Mouse (Mus musculus) adrenal gland, adult 18-20 months (tissue): ENCODE measurements at regions not wholly inside any gene's neighbourhood (a gene's known extent, or its start where the extent isn't known, plus 50 kb on each side); places are given as distances from the start of the nearest gene placed in this dataset.

Experiments used
- DNase-seq, 2 experiments: peaks; one replicate each; pipeline ENCODE4 v3.0.0; 2021 to 2022; ENCODE audit warnings: low spot score in 2 of 2

- DNase-seq = no peak
These were observed 217.9 kb downstream of the Nedd1 start for GRCm38 (mm10) chr10:92504271-92504670.

- DNase-seq = no peak
These were observed 238.6 kb downstream of the Nedd1 start for GRCm38 (mm10) chr10:92483592-92483991.

DNA sequence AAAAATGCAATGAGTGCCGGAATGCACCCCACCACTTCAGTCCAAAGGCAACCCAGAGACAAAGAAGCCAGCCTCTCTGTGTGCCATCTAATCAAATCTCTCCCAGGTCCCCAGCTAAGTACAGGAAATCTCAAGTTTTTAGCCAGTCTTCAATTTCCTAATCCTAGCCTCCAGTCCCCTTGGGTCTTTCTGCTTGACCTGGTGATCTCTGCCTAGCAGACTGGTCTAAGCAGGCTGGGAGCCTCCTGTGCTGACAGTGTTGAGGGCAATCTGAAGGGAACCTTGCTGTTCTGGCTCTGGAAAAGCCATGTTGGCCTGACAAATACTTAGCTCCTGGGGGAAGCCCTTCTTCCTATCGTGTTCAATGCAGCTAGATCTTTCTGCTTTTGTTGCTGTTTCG is 248.9 kb downstream of the Nedd1 start:
- DNase-seq = no peak

GRCm38 (mm10) chr10:92471111-92471510 is 251.1 kb downstream of the Nedd1 start:
- no peak for DNase-seq

DNA sequence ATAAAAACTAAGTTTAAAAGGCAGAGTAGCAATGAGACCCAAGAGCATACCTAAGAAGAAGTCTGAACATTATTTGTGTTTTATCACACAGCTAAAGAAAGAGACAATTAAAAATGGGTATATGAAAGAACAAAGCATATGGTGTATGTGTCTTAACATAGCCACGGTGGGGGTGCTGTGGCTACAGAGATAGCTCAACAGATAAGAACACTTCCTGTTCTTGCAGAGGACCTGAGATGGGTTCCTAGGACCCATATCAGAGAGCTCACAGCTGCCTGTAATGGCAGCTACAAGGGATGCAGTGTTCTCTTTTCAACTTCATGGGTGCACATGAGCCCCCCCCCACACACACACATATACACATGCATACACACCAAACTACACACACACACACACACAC is 267.0 kb downstream of the Nedd1 start:
- DNase-seq = no peak

GRCm38 (mm10) chr10:92453550-92453949 is 268.7 kb downstream of the Nedd1 start:
- no peak for DNase-seq

DNA sequence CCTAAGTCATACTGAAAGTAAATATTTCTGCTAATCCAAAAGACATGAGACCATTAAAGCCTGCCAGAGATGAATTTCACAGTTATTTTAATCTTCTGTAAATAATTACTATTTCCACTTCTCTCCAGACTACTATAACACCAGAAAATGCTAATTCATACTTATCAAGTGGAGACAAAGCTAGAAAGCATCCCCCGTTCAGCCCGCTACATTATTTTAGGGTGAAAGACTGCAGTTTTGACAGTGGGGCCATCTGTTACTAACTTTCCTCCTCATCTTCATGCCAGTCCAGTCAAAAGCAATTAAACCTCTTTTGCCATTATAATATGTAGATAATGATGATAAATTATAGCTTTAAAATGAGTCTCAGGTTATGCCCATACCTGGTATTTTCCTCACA is 276.3 kb downstream of the Nedd1 start:
- no peak for DNase-seq

DNA sequence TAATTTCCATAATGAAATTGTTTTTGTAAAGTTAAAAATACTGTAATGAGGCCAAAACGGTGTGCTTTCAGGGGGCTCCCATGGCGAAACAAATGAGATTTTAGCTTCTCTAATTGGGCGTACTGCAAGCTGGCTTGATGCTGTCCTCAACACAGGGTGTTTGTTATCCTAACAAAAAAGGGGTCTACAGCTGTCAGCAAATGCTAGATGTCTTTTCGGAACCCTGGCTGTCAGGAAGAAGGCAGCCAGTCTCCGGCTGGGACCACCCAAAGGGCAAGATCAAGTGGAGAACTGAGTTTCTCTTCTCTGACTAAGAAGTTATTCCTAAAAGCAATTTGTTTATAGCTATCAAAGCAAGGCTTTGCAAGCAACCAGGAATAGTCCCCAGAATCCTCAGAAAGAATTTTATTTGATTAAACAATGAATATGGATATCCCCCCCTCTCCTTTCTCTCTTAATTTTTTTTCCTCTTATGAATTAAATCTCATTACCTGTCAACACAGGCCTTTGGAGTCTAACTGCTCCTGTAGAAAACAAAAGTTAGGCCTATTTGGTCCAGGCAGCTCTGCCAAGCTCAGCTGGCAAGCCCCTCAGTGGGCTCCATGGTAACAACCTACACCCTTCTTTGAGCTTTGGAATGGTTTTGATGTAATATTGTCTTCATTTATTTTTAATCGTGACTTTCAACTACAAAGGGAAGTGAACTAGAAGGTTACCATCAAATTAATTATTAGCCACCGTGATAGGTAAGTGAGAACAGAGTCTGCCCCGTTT is 283.4 kb downstream of the Nedd1 start:
- DNase-seq = no peak

- no peak for DNase-seq
These were observed 293.0 kb downstream of the Nedd1 start for GRCm38 (mm10) chr10:92429256-92429655.

DNA sequence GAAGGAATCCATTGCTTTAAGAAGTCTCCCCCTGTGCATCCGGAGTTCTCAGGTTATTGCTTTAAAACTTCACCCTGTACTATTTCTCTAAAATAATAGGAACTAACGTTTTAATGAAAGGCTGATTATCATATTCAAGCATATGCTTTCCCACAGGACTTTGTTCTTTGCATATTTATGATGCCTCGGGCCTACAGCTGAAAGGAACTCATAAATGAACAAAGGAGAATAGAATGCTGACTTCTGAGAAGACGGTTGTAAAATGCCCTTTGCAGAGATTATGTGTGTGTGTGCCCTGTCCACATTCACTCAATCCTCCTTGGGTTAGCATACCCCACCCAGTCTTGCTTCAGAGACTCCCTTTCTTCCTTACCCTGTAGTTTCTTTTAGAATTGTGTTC is 294.2 kb downstream of the Nedd1 start:
- no peak for DNase-seq

DNA sequence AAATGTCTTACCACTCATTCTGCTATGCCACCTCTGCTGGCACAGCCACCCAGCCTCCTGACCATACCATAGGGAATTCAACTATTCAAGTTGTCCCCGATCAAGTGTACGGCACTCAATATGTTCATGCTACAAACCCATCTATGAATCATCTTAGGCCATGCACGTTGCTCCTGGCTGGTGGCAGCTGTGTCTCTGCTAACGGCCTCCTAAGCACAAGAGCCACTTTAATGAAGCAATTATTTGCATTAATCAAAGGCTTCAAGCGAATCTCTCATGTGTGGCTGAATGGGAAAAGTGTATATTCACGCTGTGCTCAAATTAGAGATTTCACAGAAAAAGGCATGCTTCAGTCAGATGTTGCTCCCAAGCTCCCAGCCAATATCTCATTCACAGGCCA is 295.8 kb downstream of the Nedd1 start:
- DNase-seq = no peak

DNA sequence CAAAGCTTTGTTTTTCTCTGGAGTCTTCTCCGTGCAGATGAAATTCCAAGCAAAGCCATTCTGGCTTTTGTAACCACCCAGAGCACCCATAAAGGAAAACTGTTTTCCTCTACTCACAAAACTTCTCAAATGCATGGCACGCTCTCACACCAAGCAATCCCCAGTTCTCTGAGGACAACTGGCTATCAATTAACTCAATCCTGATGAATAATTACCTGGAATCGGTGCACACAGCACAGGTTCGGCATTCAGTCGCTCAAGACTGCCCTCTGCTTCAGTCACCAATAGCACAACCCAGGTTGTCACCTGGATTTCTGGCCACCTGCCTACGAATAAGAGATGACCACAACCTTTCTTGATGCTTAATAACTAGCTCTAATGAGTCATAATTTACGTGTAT is 309.5 kb downstream of the Nedd1 start:
- DNase-seq = no peak

- no peak for DNase-seq
These were observed 311.4 kb downstream of the Nedd1 start for GRCm38 (mm10) chr10:92410813-92411325.

DNA sequence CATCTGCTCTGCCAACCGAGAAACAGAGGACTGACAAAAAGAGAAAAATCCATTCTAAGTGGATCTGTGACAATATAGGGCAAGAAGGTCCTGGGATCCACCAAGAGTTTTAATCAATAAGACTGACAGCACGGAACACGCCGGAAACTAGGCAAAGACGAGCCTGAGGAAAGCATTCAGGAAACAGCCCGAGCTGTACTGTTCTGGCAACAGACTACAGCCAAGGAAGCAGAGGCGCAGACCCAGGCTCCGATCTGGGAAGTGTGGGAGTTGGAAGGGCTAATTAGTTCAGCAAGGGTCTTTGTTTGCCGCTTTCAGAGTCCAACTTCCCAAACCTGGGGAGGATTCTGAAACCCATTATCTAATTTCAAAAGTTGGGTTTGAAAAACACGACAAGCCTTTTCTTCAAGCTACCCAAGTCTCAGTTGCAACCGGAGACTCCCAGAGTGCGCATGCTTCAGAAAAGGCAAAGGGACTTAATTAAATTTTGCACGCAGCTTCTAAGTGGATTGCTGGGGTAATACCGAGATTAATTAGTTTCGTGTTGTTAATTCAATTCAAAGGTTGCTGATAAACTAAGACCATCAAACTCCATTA is 317.4 kb downstream of the Nedd1 start:
- no peak for DNase-seq

DNA sequence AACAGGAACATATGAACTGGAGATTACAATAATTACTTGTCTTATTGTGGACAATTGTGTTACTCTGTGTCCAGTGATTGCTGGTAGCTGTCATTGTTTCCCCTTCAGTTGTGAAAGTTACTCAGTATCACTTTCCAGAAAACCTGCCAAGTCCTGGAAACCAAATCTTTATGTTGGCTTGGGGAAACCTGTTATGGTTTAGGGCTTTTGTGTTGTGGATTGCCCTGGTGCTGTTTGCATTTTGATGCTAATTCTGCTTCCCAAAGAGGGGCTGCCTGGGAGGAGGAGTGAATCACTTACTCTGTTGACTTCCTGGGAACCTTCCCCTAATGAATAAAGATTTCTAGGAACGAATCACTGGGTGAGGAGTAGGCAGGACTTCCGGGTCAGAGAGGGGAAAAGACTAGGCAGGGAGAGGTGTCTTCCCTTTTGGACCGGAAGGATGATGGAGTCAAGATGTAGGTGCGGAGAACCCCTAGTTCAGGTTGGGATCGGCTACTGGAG is 321.6 kb downstream of the Nedd1 start:
- DNase-seq = no peak

- no peak for DNase-seq
These were observed 333.0 kb downstream of the Nedd1 start for GRCm38 (mm10) chr10:92389176-92389732.

DNA sequence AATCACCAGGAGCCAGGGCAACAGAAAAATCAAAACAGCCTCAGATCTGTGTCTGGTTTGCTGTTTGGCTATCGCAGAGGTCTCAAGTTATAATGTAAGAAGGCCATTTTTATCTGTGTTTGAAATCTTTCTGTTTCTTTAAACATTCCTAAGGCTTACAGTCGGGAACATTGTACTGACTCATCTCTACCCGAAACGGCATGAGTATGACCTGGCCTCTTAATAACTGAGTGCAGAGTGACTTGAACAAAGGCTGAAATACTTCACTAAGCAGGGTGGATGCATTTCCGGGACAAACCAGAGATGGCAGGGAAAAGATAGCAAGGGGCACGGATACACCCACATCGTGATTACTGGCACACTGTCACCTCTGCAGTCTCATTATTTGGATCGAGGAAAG is 355.1 kb downstream of the Nedd1 start:
- no peak for DNase-seq

- DNase-seq = no peak
These were observed 365.5 kb downstream of the Nedd1 start for GRCm38 (mm10) chr10:92356738-92357137.

GRCm38 (mm10) chr10:92349043-92349442 is 373.2 kb downstream of the Nedd1 start:
- no peak for DNase-seq

- no peak for DNase-seq
These were observed 374.1 kb downstream of the Nedd1 start for GRCm38 (mm10) chr10:92347960-92348675.

DNA sequence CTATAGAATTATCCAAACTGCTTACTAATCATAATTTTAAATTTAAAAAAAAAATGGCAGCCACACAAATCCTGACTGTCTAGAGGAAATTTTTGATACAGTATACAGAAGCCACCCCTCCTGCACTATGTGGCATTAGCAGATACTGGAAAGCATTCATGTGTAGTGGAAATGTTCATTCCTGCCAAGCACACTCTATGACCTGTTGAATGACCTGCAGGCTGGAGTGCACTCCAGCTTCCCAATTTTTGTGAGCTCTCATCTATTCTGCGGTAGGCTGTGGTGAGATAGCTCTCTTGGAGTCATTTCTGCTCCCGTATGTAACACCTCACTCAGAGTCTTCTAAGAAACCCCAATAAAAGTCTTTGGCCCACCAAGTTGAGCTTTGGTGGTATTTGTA is 382.5 kb downstream of the Nedd1 start:
- no peak for DNase-seq

- DNase-seq = no peak
These were observed 385.3 kb downstream of the Nedd1 start for GRCm38 (mm10) chr10:92336949-92337348.
